Mouse (Mus musculus) limb, embryonic 12.5 days (tissue): ENCODE results near the gene Clec4d. TPM values are rescaled to one million over a fixed set of nuclear protein-coding genes. Genes with fewer than 3 reads are reported as not detected.

Source experiments
- polyA plus RNA-seq: library from polyadenylated mRNA; unstranded; fragments of >200 nt; fragmentation: Nextera tagmentation; extraction: Ambion mirVana; gene quantifications from 2 replicates; pipeline ENCODE4 v1.2.1, GENCODE M21; 2016

Clec4d gene
- polyA plus RNA-seq, 1 experiment from 2014 or later = not detected

Other genes with a start within 250 kb of the Clec4d start
- gene Clec4b1, start 212.1 kb upstream of the Clec4d start, polyA plus RNA-seq = not detected in 2 replicates
- gene Clec4a2, start 155.7 kb upstream of the Clec4d start, polyA plus RNA-seq = 0.78 and 1.0 TPM in 2 replicates
- gene Clec4b2, start 89.2 kb upstream of the Clec4d start, polyA plus RNA-seq = not detected in 2 replicates
- 0.35 TPM in 2 replicates for gene Clec4n, start 32.3 kb upstream of the Clec4d start, polyA plus RNA-seq
- not detected in 2 replicates for gene Clec4e, start 27.8 kb downstream of the Clec4d start, polyA plus RNA-seq
- not detected in 2 replicates for gene Vmn2r19, start 46.2 kb downstream of the Clec4d start, polyA plus RNA-seq
- gene Vmn2r20, start 156.0 kb downstream of the Clec4d start, polyA plus RNA-seq = not detected in 2 replicates